Mouse (Mus musculus): ENCODE measurements around the gene Fam229a.

GRCm38 (mm10) chr4:129481090-129481489 lies 9.9 kb upstream of the Fam229a start:
- TF ChIP-seq MYOG (IDR thresholded peaks at IDR 0.05; ENCODE audit: control insufficient read depth in 1 of 3, insufficient read depth in 1 of 3, insufficient read length in 2 of 3, low read depth in 2 of 3), result no peak
- no peak for TF ChIP-seq POLR2A (IDR thresholded peaks at IDR 0.05; ENCODE audit: insufficient read length, low read depth)
- no peak for TF ChIP-seq E2F4 (IDR thresholded peaks at IDR 0.05; ENCODE audit: insufficient read depth)
- TF ChIP-seq MYOD1 (IDR thresholded peaks at IDR 0.05; ENCODE audit: control insufficient read depth in 1 of 3, insufficient read length in 2 of 3, low read depth in 2 of 3), result no peak
- TF ChIP-seq MAX (IDR thresholded peaks at IDR 0.05; ENCODE audit: low read depth), result no peak
- TF ChIP-seq SRF (IDR thresholded peaks at IDR 0.05; ENCODE audit: control insufficient read depth, insufficient read length, low read depth), result no peak
- no peak for TF ChIP-seq CEBPB (IDR thresholded peaks at IDR 0.05; ENCODE audit: insufficient read depth, poor library complexity, severe bottlenecking)
